Mouse (Mus musculus) liver, embryonic 15.5 days (tissue): ENCODE measurements around the gene Syne1. TPM values are rescaled to one million over a fixed set of nuclear protein-coding genes. Genes with fewer than 3 reads are reported as not detected.

Experiments used
- ATAC-seq: fragments of 200-750 bp; cut with Nextera tagmentation; 2 replicates; pipeline ENCODE4 v1.8.0; 2017; ENCODE audit warnings: moderate number of reproducible peaks, mild to moderate bottlenecking, moderate library complexity; ENCODE audit not compliant: insufficient read depth
- H3K27ac ChIP-seq: fragments of 300-500 bp; sonication (generic); replicated peaks from 2 replicates; pipeline ENCODE4 v1.5.1; 2015; ENCODE audit warnings: mild to moderate bottlenecking, inconsistent platforms
- H3K27me3 ChIP-seq: fragments of 300-500 bp; sonication (generic); 2 replicates; pipeline ENCODE4 v1.6.1; 2015; ENCODE audit warnings: mild to moderate bottlenecking, inconsistent platforms
- H3K36me3 ChIP-seq: fragments of 300-500 bp; sonication (generic); replicated peaks from 2 replicates; pipeline ENCODE4 v1.6.1; 2015; ENCODE audit warnings: moderate library complexity, mild to moderate bottlenecking, inconsistent platforms
- H3K4me1 ChIP-seq: fragments of 300-500 bp; sonication (generic); replicated peaks from 2 replicates; pipeline ENCODE4 v1.6.1; 2015; ENCODE audit warnings: inconsistent platforms
- H3K4me2 ChIP-seq: fragments of 300-500 bp; sonication (generic); 2 replicates; pipeline ENCODE4 v1.6.1; 2015; ENCODE audit warnings: moderate library complexity, mild to moderate bottlenecking, inconsistent platforms
- H3K4me3 ChIP-seq: fragments of 300-500 bp; sonication (generic); replicated peaks from 2 replicates; pipeline ENCODE4 v1.5.1; 2015; ENCODE audit warnings: mild to moderate bottlenecking, inconsistent platforms
- H3K9ac ChIP-seq: fragments of 300-500 bp; sonication (generic); 2 replicates; pipeline ENCODE4 v1.6.1; 2015; ENCODE audit warnings: moderate library complexity, mild to moderate bottlenecking, inconsistent platforms
- H3K9me3 ChIP-seq: fragments of 300-500 bp; sonication (generic); replicated peaks from 2 replicates; pipeline ENCODE4 v1.6.1; 2016; ENCODE audit warnings: inconsistent platforms
- WGBS: fragments of 180-500 bp; shearing (Covaris S2); methylation state at CpG from one replicate; pipeline ENCODE4 v1.1.7; 2015; ENCODE audit warnings: mixed read lengths; ENCODE audit not compliant: insufficient replicate concordance; 5-methylcytosine and 5-hydroxymethylcytosine counted together
- polyA plus RNA-seq: library from polyadenylated mRNA; unstranded; fragments of >200 nt; fragmentation: Nextera tagmentation; extraction: Ambion mirVana; gene quantifications from 2 replicates; pipeline ENCODE4 v1.2.1, GENCODE M21; 2015

Gene Syne1
- polyA plus RNA-seq, 1 experiment from 2014 or later, result 4.4 TPM

GRCm38 (mm10) chr10:5177446-5178015, 373.8 kb downstream of the Syne1 start:
- H3K4me2 ChIP-seq, result no peak overlapping the region
- H3K36me3 ChIP-seq, result peaks cover 22% of the 10 kb centered on the region
- H3K9ac ChIP-seq, result no peak overlapping the region
- 0 out of 2 replicates have a peak, but pooled peaks cover 4% of the 10 kb centered on the region for H3K4me1 ChIP-seq
- no peak overlapping the region for H3K4me3 ChIP-seq
- no peak for ATAC-seq
- WGBS, result 47% methylated on average over 9 of the region's 9 CpGs
- no peaks in the 10 kb centered on the region for H3K27me3 ChIP-seq
- no peaks in the 10 kb centered on the region for H3K9me3 ChIP-seq
- no peak overlapping the region for H3K27ac ChIP-seq

- H3K4me1 ChIP-seq, result 0 out of 2 replicates have a peak, but pooled peaks cover 4% of the 10 kb centered on the region
- 23% methylated on average over 2 of the region's 2 CpGs for WGBS
- no peak overlapping the region for H3K4me2 ChIP-seq
- no peak for ATAC-seq
- H3K36me3 ChIP-seq, result peaks cover 24% of the 10 kb centered on the region
- H3K9ac ChIP-seq, result no peak overlapping the region
- no peak overlapping the region for H3K4me3 ChIP-seq
- no peak overlapping the region for H3K27ac ChIP-seq
- H3K9me3 ChIP-seq, result no peaks in the 10 kb centered on the region
- H3K27me3 ChIP-seq, result no peaks in the 10 kb centered on the region
These were observed 374.9 kb downstream of the Syne1 start for GRCm38 (mm10) chr10:5176371-5176770.

DNA sequence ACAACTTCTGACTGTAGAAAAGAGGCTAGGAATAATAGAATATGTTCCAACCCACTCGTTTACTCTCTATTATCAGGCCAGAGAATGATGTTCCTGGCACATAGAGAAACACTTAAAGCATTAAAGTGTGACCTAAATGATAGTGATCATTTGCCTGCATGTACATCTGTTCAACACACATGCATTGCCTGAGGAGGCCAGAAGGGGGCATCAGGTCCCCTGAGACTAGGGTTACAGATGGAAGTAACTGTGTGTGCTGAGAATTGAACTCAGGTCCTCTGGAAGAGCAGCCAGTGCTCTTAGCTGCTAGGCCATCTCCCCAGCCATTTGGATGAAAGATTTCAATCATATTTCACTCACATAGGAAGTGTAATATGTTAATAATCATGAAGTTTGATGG, 380.9 kb downstream of the Syne1 start:
- H3K27me3 ChIP-seq, result no peaks in the 10 kb centered on the region
- H3K4me1 ChIP-seq, result peaks cover 7% of the 10 kb centered on the region
- H3K27ac ChIP-seq, result no peak overlapping the region
- H3K9me3 ChIP-seq, result no peaks in the 10 kb centered on the region
- H3K4me2 ChIP-seq, result no peak overlapping the region
- no peak overlapping the region for H3K9ac ChIP-seq
- peaks cover 52% of the 10 kb centered on the region for H3K36me3 ChIP-seq
- WGBS, result 55% methylated on average over 1 of the region's 1 CpGs
- no peak for ATAC-seq
- H3K4me3 ChIP-seq, result no peak overlapping the region

DNA sequence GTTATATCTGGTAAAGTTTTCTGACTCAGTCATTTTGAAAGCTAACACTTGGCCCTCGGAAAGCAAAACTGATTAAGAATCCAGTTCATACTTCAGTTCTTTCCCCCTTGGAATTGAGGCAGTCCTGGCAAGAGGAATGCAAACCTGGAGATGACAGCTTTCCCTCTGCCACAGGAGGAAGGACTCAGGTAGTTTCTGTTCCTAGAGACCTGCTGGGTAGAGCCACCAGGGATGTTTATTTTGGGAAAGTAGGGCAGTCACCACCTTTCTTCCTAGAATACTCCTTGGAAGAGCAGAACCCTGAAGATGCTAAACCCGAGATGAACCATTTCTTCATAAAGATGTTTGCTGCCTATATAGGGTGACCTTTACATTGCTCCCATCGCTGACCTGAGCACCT, 383.8 kb downstream of the Syne1 start:
- no peak overlapping the region for H3K4me2 ChIP-seq
- 53% methylated on average over 3 of the region's 3 CpGs for WGBS
- no peaks in the 10 kb centered on the region for H3K9me3 ChIP-seq
- no peaks in the 10 kb centered on the region for H3K27me3 ChIP-seq
- H3K9ac ChIP-seq, result no peak overlapping the region
- peaks cover 45% of the 10 kb centered on the region for H3K36me3 ChIP-seq
- H3K4me1 ChIP-seq, result peaks cover 14% of the 10 kb centered on the region
- no peak for ATAC-seq
- no peak overlapping the region for H3K27ac ChIP-seq
- H3K4me3 ChIP-seq, result no peak overlapping the region

DNA sequence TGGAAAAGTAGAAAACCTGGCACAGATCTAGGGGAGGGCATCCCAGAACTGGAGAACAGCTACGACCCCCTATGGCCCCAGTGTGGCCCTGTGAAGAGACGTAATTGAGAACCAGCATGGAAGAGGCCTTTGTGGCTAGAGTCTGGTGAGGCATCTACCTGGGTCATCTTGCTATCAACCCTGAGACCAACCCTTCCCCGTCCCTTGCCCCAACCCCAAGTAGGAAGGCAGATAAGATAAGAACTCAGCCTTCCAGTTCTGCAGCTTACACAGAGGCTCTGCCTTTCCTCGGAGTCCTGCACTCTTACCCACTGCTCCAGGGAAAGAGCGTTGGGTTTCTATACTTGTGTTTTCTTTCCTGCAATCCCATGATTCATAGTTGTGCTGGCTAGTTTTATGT, 385.8 kb downstream of the Syne1 start:
- no peak overlapping the region for H3K9ac ChIP-seq
- peaks cover 34% of the 10 kb centered on the region for H3K36me3 ChIP-seq
- peaks cover 14% of the 10 kb centered on the region for H3K4me1 ChIP-seq
- H3K4me2 ChIP-seq, result no peak overlapping the region
- no peaks in the 10 kb centered on the region for H3K9me3 ChIP-seq
- 21% methylated on average over 5 of the region's 5 CpGs for WGBS
- no peaks in the 10 kb centered on the region for H3K27me3 ChIP-seq
- H3K4me3 ChIP-seq, result no peak overlapping the region
- H3K27ac ChIP-seq, result no peak overlapping the region
- ATAC-seq, result peak; percentile 44; the same call in 1 of the 2 replicates

GRCm38 (mm10) chr10:5163770-5164169, 387.5 kb downstream of the Syne1 start:
- no peak overlapping the region for H3K9ac ChIP-seq
- no peak overlapping the region for H3K27ac ChIP-seq
- ATAC-seq, result no peak
- H3K4me2 ChIP-seq, result no peak overlapping the region
- H3K27me3 ChIP-seq, result no peaks in the 10 kb centered on the region
- H3K4me1 ChIP-seq, result peaks cover 14% of the 10 kb centered on the region
- no peak overlapping the region for H3K4me3 ChIP-seq
- H3K9me3 ChIP-seq, result no peaks in the 10 kb centered on the region
- H3K36me3 ChIP-seq, result peaks cover 29% of the 10 kb centered on the region
- 14% methylated on average over 6 of the region's 6 CpGs for WGBS

DNA sequence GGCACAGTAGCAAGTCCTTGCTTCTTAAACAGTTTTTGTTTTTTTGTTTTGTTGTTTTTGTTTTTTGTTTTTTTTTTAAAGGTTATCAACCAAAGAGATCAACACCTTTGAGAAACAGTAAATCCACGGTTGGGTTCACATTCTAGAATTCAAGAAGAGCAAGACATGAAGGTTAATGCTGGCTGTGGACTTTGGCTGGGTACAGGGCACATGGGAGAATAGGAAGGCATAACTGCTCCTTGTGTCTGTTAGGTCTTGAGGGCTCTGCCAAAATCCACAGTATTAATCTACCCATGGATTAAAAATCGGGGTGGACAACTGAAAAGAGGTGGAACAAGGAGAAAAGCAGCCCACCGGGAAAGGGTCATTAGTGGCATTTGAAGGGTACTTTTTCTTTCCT, 388.0 kb downstream of the Syne1 start:
- H3K9me3 ChIP-seq, result no peaks in the 10 kb centered on the region
- H3K9ac ChIP-seq, result no peak overlapping the region
- H3K27me3 ChIP-seq, result no peaks in the 10 kb centered on the region
- peaks cover 26% of the 10 kb centered on the region for H3K36me3 ChIP-seq
- 63% methylated on average over 3 of the region's 3 CpGs for WGBS
- no peak overlapping the region for H3K4me3 ChIP-seq
- H3K4me2 ChIP-seq, result no peak overlapping the region
- peaks cover 14% of the 10 kb centered on the region for H3K4me1 ChIP-seq
- no peak overlapping the region for H3K27ac ChIP-seq
- no peak for ATAC-seq

DNA sequence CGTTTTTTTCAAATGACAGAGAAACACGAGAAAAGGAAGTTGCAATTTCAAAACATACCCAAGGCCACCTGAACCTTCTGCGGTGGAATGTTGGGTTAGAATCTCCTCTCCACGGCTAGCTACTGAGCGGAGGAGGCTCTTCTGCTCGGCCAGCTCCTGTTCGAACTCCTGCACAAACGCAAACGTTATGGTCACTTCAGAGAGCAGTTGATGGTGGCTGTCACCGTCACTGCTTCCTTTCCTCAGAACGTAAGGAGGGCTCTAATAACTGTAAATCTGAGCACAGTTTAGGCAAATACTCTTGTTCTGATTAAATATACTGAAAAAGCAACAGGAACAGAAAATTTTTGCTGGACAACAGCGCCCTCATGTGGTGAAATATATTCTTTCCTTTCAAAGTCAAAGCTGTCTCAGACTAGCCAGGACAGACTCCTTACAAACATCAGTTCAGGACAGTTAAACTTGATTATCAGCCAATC, 389.8 kb downstream of the Syne1 start:
- Histone ChIP-seq H3K9me3 (no peaks in the 10 kb centered on the region), H3K27ac (no peak overlapping the region)
- 52% methylated on average over 12 of the region's 12 CpGs for WGBS

GRCm38 (mm10) chr10:5159679-5160078, 391.6 kb downstream of the Syne1 start:
- no peak for ATAC-seq
- Histone ChIP-seq H3K27ac (no peak overlapping the region), H3K4me2 (no peak overlapping the region), H3K9me3 (no peaks in the 10 kb centered on the region), H3K27me3 (no peaks in the 10 kb centered on the region), H3K9ac (no peak overlapping the region), H3K4me1 (peaks cover 3% of the 10 kb centered on the region), H3K4me3 (no peak overlapping the region), H3K36me3 (peaks cover 8% of the 10 kb centered on the region)
- 52% methylated on average over 8 of the region's 8 CpGs for WGBS

More for the DNA sequence above, 389.8 kb downstream of the Syne1 start:
- Histone ChIP-seq H3K4me1 (peaks cover 14% of the 10 kb centered on the region), H3K27me3 (no peaks in the 10 kb centered on the region), H3K4me2 (no peak overlapping the region), H3K9ac (no peak overlapping the region), H3K36me3 (peaks cover 12% of the 10 kb centered on the region), H3K4me3 (no peak overlapping the region)
- ATAC-seq, result no peak

DNA sequence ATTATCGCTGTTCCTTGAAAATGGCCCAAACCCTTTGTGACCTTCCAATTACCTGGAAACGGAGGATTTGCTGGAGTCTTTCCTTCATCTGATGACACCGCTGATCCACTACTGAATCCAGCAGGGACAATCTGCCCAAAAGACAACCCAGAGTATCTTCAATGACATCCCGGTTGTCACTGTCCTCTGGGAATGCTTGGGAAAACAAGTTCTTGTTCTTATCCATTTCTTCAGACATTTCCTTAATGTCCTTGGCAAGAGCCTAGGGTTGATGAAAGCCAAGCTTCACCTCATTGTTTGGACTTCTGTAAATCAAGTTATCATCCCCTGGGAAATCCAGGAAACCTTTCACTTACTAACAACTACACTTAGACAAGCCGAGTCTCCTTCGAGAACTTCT, 398.2 kb downstream of the Syne1 start:
- no peak overlapping the region for H3K4me2 ChIP-seq
- no peaks in the 10 kb centered on the region for H3K9me3 ChIP-seq
- H3K9ac ChIP-seq, result no peak overlapping the region
- no peak overlapping the region for H3K27ac ChIP-seq
- no peaks in the 10 kb centered on the region for H3K4me1 ChIP-seq
- ATAC-seq, result no peak
- whole genome bisulfite sequencing, result 82% methylated on average over 6 of the region's 6 CpGs
- H3K4me3 ChIP-seq, result no peak overlapping the region
- H3K27me3 ChIP-seq, result no peaks in the 10 kb centered on the region
- peaks cover 16% of the 10 kb centered on the region for H3K36me3 ChIP-seq

DNA sequence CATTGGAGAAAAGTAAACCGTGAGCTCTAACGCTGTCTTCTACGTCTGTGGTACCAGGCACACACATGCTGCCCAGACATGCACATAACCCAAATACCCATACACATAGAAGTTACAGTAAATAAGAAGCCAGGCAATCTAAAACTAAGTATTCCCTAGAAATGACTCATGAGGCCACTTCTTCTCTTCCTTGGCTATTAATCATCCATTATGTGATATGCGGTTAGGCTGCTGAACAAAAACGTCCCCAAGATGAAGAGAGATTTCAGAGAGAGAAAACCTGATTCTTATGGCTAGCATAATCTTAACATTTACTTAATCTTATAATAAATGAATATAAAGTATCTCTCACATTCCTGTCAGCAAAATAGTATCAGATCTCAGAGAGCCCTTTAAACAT, 409.8 kb downstream of the Syne1 start:
- Histone ChIP-seq H3K9ac (no peak overlapping the region), H3K4me1 (no peaks in the 10 kb centered on the region), H3K27ac (no peak overlapping the region), H3K9me3 (no peaks in the 10 kb centered on the region), H3K27me3 (no peaks in the 10 kb centered on the region), H3K4me2 (no peak overlapping the region), H3K4me3 (no peak overlapping the region), H3K36me3 (peaks cover 42% of the 10 kb centered on the region)
- WGBS, result 81% methylated on average over 5 of the region's 5 CpGs
- no peak for ATAC-seq

- ATAC-seq, result no peak
- Histone ChIP-seq H3K9ac (no peak overlapping the region), H3K27ac (no peak overlapping the region), H3K4me1 (no peaks in the 10 kb centered on the region), H3K9me3 (no peaks in the 10 kb centered on the region), H3K36me3 (peaks cover 31% of the 10 kb centered on the region), H3K27me3 (no peaks in the 10 kb centered on the region), H3K4me2 (no peak overlapping the region), H3K4me3 (no peak overlapping the region)
- WGBS, result 78% methylated on average over 4 of the region's 4 CpGs
These were observed 411.4 kb downstream of the Syne1 start for GRCm38 (mm10) chr10:5139932-5140264.
